Mouse (Mus musculus) telencephalon, adult 2 months (tissue): ENCODE data around the gene Krt7.

Experiments
- DNase-seq: peaks from one replicate; pipeline ENCODE4 v3.0.0-alpha.2; 2011; ENCODE audit warnings: low read depth, low spot score

Krt7 gene

DNA sequence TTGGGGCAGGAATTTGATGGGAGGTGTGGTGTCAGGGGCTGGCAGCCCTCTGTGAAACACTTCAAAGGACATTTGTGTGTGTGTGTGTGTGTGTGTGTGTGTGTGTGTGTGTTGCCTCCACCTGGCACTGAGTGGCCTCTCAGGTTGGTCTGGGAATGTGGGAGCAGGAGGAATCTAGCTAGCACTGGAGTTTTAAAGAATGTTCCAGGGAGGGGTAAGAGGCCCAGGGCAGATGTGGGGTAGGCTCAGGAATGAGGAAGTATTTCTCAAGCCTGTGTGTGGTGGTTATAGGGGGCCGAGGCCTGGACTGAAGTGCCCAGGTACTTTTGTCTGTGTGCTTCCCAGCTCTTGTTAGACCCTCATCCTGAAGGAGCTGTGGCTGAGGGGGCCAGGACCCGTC, at the start of gene Krt7:
Krt7 (plus strand) TSS at position 269 of the 400 bp plus-strand sequence.
- DNase-seq, result no peak

DNA sequence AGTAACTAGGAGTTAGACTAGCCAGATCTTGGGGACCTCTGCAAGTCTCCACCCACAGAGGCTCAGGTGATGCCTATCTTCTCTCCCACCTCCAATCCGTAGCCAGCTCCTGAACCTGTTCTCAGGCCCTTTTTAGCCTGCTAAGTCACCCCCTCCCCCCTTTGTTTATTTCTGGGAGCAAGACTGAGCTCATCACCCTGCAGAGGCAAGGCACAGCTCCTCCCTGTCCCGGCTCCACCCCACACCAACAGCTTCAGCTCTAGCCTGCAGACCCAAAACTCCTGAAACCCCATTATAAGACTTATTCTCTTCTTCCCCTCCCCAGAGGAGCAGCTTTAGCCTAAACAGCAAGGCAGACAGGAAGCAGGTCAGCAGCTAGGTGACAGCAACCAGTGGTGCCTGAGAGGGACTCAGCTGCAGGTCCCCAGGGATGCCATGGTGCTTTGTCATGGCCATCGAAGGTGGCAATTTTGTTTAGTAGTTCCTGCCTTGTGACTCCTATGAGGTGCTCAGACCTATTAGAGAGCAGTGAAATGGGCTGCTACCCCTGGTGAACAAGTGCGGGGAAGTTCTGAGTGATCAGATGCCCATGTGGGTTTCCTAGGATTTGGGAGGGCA, 48.3 kb upstream of the Krt7 start:
- no peak for DNase-seq

DNA sequence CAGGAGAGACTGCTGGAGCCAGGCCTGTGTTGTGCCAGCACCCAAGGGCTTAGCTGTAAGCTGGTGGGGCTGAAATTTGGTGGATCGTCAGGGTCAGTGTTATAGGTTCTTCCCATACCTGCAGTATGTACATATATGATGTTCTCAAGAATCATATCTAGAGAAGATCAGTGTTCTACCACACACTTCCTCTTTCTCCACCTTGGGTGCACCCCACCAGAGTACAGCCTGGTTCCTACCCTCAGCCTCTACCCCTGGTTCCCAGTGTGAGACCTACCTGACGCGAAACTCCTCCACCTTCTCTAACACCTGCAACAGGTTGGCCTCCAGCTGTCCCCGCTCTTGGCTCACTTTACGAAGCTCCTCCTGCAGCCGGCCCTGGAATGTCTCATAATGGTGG, 46.9 kb upstream of the Krt7 start:
- no peak for DNase-seq

DNA sequence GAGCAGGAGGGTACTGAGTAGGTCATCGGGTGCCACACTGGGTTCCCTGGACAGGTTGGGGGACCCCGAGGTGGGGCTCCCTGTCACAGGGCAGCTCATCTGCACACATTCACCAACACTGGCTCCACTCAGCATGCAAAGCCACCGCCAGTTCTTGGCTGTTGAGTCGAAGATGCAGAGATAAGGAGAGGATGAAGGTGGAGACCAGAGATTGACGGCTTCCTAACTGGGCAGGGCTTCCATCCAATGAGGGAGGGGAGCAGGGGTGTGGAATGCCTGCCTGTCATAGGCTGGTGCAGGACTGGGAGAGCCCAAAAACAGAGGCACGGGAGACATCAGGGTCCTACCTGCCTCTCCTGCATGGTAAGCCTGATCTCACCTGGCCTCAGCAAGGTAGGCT, 46.4 kb upstream of the Krt7 start:
- DNase-seq, result no peak

DNA sequence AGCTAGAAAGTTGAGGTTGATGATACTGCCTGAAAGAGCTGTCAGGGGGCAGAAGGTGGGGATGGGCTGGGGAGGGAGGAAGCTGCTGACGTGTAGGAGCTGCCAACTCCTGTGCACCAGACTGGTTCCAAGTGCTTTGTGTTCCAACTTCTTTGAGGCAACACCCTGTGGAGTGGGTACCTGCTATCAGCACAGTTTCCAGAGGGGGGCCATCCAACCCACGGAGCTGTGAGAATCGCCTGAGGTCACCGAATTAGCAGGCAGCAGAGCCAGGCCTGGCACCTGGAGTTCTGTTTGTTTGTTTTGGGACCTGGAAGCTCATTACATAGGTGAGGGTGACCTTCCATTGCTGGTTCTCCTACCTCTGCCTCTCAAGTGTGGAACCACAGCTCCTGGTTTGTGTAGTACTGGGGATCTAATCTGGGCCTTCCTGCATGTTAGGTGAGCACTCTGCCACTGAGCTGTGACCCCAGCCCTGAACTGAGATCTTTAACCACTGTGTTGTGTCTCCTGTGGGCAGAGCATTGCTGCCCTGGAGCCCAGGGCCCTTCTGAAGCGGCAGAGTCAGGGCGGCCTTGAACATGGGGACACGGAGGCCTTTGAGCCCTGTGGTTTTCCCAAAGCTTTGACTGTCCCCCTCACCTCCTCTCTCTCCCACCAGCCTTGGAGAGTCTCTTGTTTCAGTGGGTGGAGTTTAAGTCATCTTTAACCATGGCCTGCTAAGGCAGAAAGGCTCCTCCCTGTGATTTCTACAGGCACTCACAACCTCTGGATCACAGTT, 45.8 kb upstream of the Krt7 start:
- DNase-seq, result no peak

DNA sequence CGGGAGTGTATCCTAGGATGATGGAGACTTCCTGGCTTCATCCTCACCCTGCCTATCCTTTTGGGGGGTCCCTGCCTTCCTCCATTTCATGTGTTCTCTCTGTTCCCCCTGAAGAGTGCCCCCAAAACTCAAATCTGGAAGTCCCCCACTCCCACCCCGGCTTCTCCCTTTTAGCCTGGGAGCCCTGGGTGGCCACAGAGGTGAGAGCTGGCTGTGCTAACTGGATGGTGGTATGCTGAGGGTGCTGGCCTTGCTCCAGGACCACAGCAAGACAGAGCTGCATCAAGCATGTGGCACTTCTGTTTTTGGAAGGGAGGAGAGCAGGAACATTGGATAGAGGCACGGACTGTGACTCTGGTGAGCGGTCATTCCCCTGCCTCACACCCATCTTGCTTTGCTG, 45.1 kb upstream of the Krt7 start:
- DNase-seq, result no peak

DNA sequence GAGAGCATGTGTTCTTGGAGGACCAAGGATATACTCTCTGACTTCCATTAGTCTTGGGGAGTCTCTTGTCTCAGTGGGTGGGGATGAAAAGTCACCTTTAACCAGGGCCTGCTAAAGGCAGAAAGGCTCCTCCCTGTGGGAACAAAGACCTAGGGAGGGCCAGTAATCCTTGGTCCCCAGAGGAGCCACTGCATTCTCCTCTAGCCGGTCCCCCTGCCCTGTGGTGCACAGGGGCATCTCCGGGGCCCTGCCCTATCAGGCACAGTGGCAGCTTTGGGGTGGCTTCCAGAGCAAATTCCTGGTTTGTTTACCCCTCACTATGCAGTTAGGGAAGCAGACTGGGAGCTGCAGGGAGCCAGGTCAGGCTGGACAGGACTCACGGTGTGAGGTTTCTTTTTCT, 44.4 kb upstream of the Krt7 start:
- no peak for DNase-seq

DNA sequence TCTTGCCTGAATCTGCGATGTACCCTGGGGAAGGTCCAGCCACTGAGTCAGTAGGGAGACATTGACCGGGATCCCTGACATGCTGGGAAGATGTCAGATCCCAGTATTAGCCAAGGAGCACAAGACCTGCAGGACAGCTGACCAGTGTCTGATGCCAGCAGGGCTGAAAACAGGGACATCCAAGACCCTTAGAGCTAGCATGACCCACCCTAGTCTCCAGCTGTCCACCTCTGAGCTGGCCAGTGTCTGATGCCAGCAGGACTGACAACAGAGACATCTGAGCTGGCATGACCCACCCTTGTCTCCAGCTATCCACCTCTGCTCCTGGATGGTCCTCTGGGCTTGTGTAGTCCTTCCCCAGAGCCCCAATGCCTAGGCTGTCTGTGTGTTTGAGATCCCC, 43.9 kb upstream of the Krt7 start:
- no peak for DNase-seq

DNA sequence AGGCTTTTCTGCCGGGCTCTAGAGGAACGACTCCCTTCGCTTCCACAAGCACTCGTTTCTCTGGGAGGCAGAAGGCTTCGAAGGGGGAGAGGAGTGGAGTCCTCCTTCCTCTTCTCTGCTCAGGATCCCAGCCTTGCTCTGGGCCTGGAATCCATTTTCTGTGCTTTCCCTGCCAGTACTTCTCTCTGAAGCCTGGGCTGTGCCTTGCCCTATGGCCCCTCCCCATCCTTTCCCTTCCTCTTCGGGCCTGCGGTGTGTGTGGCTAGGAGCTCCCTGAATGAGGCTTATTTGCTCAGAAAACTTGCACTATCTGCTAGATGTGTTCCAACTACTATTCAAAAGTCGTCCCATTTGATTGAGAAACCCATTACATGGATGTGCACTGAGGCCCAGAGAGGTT, 43.3 kb upstream of the Krt7 start:
- DNase-seq, result no peak

DNA sequence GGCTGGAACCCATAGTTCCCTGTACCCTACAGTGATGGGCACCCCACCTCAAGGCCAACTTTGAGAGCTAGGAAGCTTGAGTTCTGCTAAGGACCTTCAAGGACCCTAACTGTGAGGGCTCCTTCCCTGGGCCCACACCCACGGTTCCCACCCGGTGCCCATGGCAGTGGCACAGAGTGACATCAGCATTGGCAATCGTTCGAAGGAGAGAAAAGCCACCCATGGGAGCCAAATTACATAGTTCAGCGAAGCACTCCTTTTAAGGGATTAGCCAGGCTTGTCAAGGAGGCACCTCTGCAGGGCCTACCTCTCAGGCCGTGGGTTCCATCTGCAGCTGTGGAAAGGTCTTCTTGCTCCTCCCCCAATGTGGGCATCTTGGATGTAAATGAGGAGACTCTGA, 42.8 kb upstream of the Krt7 start:
- DNase-seq, result no peak

DNA sequence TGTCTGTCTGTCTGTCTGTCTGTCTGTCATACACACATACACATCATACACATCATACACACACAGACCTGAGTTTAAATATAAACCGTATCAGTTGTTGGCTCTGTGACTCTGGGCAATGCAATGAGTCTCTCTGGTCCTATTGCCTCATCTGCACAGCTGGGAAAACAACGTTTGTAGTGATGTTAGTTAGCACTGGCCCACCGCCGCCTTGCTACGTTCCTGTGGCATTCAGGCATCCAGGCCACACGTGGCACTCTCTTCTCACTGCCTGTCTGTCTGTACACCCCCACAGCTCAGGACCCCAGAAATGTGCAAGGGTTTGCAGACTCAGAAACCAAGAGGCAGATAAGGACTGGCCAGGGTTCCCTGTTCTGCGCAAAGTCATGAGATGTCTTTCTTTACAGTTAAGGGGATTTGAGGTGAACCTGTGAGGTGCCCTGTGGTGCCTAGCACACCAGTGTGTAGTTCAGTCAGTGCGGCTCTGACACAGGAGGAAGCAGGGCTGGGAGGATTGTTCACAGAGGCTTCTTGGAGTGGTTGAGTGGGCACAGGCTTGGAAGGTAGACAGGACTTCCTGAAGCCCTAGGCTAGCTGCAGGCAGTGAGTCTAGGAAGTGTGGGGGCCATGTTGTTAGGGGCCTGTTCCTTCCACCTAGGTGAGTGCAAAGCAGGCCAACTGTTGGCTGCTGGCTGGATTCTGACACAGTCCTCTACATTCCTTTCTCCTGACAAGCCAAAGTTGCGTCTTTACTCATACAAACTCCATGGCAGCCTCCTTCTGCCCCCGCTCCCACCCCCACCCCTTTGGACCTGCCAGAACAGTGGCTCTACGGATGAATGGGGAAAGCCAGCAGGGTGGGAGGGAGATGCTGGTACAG, 42.1 kb upstream of the Krt7 start:
- no peak for DNase-seq

DNA sequence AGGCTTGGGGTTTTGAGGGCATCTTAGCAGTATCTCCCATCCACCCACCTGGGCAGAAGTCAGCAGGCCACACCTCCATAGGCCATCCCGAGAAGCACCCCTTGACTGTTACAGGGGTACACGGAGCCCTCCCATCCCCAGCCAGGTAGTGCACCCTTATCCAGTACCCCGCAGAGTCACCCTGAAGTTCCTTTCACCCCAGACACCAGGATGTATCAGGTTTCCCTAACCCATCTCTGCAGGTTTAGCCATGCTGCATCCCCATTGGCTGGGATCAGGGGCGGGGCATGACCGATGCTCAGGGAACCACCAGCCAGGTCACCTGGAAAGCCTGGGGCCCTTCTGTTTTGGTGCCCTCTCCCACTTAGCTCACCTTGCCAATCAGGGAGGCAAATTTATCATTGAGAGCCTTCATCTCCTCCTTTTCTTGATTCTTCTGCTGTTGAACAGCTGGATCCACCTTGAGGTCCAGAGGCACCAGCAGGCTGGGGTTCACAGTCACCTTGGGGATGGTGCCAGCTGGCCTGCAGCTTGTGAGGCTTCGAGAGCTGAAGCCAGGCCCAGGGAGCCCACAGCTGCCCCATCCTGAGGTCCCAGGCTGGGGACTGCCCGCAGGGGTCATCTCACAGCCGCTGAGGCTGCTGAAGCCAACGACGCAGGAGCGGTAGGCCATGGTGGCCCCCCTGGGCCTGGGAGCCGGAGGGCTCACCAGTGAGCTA, 41.3 kb upstream of the Krt7 start:
- no peak for DNase-seq

DNA sequence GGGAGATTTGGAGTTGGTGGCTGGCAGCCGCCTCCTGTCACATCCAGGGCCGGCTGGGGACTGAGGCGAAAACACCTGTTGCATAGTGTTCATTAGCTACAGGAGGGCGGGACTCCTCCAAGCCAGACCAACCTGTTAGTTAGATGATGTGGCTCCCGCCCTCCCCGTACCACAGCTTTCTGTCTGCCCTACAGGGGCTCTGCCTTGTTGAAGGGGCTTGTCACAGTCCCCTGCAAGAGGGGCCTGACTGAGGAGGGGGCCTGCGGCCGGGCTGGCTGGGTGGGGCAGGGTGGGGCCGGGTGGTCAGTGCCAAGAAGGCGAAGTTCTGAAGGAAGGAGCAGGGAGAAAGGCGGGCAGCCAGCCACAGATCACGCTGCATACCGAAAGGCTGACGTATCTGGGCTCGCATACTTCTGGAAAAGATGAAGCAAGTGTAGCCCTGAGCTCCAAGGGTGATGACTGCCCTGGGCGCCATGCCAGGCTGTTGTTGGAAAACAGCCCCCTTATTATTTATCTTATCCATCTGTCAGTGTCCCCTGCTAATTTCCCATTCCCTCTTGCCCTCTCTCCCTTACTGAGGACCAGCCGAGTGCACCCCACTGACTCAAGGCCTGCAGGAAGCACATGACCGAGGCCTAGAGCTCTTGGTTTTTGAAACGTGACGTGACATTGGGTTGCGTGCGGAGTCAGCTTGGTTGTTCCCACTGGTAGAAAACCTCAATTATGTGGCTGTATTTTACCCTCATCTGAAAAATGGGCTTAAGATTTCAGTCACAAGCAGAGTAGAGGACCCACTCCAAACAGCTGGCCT, 40.5 kb upstream of the Krt7 start, which contains the start of gene Krt80:
Krt80 (minus strand) TSS at position 62 of the 811 bp plus-strand sequence.
- no peak for DNase-seq

DNA sequence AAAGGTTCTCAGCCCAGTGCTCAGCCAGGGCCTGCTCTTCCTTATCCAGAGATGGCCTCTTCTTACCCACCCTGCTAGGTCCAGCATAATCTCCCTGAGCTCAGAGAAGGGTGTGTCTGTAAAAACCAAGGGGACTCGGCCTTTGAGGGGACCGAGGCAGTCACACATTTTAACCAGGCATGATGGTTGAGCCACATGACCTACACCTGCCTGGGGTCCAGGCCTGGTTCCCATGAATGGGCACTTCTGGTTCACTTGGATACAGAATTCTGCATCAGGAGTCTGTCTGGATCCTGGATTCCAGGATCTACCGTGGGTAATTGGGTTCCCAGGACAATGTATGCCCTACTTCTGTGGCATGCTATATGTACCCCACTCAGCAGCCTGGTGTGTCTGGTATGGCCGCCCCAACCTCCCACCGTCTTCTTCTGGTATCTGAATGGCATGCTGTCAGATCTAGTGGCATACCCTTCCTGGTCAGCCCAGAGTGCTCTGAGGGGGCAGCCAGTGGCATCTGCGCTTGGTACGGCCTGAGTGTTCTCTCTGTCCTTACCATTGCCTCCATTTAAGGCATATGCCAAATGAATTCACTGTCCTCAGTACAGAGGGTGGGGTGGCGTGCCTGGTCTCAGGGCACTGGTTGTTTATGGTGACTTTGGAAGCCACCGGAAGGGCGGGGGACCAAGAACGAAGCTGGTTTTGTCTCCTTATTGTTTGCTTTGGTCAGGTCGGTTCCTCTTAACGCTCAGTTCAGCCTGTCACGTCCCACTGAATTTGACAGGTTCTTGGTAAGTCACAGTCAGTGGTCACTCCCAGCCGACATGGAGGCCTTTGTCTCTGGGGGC, 39.5 kb upstream of the Krt7 start:
- no peak for DNase-seq

DNA sequence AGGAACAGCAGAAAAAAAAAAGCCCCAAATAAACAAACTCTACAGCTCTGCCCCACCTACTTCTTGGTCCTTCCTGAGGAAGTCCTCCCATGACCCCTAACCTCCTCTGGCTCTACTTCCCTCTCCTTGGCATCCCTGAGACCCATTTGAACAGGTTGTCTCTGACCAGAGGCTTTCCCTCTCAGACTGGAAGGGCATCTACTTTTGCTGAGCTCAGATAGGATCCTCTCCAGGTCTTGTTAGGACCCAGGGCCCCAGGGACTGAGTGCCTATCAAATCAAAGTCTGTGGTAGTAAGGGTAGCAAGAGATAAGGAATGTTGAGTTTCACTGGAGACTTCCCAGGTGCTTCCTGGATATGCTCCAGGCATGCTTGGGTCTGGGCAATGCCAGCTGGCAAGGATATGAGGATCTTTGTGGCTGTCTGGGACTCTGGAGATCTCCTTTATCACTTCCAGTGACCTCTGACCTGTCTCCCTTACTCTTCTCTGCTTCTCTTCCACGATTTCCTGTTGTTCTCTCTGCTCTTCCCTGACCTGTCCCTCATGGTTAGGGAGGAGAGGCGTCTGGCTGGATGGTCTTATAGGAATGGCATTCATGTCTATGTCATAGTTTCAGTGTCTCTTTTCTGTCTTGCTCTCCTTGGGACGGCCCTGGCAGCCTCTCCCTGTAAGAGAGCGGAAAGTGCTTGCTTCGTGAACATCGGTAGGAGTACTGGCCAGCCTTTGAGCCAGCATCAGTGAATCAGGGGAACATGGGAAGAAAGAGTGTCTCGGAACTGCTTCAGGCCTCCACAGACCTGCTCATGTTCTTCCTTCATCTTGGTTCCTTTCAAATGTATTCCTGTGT, 38.5 kb upstream of the Krt7 start:
- DNase-seq, result no peak

DNA sequence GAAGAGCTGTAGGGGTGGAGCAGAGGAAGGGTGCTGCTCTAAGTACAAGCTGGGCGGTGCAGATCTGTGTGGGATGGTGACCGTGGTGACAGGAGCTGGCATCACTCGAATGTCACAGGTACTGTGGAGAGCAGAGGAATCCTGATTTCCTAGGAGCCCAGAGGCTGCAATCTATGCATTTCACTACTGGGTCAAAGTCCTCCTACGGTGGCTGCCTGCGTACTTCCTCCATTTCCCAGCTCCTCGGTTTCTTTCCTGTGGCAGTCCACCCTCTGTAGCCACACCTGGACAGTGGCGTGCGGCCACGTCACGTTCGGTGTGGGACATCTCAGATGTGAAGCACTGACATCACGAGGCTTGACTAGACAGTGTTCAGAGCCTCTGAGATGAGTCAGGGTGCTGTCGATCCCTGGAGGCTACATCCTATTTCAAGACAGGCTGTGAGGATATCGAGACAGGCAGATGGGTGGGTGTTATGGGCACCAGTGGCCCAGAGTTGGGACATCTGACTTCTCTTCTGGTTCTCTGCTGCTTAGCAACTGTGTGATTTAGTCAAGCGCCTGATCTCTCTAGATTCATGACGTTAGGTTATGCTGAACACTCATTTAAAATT, 37.5 kb upstream of the Krt7 start:
- peak; percentile 48 for DNase-seq

DNA sequence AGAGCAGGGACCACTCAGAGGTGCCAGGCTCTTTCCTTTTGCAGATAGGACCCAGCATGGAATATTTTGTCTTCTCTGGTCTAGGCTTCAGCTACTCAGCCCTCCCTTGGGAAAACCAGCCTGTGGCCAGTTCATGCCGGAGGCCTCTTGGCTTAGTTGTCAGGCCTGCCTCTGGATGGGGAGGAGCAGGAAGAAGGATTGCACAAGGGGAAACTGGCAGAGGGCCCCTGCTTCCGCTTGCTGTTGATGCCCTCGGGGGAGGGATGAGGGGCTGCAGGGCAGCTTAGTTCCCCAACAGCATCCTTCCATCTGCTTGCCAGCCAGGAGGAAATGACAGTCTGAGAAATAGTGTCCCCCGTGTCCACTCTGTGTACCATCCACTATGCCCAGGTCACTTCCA, 36.0 kb upstream of the Krt7 start:
- no peak for DNase-seq

DNA sequence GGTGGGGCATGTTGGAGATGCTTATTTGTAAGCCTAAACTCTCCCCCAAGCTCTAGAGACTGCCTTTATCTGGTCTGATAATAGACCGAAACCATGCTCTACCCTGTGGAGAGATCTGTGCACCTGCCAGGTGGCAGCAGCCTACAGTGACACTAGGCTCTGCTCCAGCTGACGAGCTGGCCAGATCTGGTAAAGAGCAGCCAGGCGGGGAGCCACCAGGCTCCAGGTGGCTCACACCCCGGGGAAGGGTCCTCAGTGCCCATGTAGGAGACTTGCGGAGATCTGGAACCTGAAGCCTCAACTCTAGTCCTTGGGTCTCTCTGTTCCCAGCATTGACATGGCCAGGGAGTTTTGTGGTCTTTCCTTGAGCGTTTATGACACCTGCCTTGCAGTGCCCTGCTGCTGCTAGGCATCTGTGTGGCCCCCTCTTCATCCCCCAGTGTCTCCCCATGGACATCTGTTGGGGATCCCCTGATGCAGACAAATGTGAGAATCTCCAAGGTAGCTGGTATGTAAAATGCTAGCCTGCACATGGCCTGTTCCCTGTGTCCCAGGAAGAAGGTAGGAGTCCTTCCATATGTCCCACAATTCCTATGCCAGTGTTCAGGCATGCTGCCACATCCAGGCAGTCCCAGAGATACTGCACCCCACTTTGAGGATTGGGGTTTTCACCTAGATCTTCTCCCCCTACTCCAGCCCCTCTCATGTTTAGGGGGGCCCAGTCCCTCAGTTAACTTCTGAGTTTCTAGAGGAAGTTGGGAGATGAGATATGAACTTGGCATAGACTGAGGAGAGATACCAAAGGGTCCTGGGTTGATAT, 34.7 kb upstream of the Krt7 start:
- DNase-seq, result no peak
